Mouse (Mus musculus) heart, adult 2 months (tissue): ENCODE results near the gene Itgb8. TPM values are rescaled to one million over a fixed set of nuclear protein-coding genes. Genes with fewer than 3 reads are reported as not detected.

Experiments used
- DNase-seq, 2 experiments: peaks; one replicate each; pipeline ENCODE4 v3.0.0; 2021
- H3K27ac ChIP-seq: fragments of 200-600 bp; 2 replicates; pipeline ENCODE4 v1.8.1; 2022
- H3K27me3 ChIP-seq: fragments of 200-500 bp; 2 replicates; pipeline ENCODE4 v1.6.1; 2012; ENCODE audit warnings: mild to moderate bottlenecking, low read length, inconsistent platforms, mixed read lengths; ENCODE audit not compliant: control insufficient read depth, insufficient read depth
- H3K36me3 ChIP-seq: fragments of 200-500 bp; 2 replicates; pipeline ENCODE4 v1.6.1; 2012; ENCODE audit warnings: low read length, inconsistent platforms; ENCODE audit not compliant: control insufficient read depth, insufficient read depth
- H3K4me1 ChIP-seq: fragments of 200-500 bp; 2 replicates; pipeline ENCODE4 v1.6.1; 2011; ENCODE audit warnings: low read length; ENCODE audit not compliant: control insufficient read depth, insufficient read depth
- H3K4me3 ChIP-seq: fragments of 200-600 bp; 2 replicates; pipeline ENCODE4 v1.8.1; 2022
- H3K79me2 ChIP-seq: fragments of 200-500 bp; replicated peaks from 2 replicates; pipeline ENCODE4 v1.6.1; 2012; ENCODE audit warnings: mild to moderate bottlenecking, inconsistent platforms, low read length, moderate library complexity, mixed read lengths; ENCODE audit not compliant: control insufficient read depth, insufficient read depth
- H3K9ac ChIP-seq: fragments of 200-500 bp; 2 replicates; pipeline ENCODE4 v1.6.1; 2012; ENCODE audit warnings: low read depth, mild to moderate bottlenecking, control low read depth, inconsistent platforms, low read length, mixed read lengths
- CTCF ChIP-seq: fragments of 200-600 bp; IDR thresholded peaks from 2 replicates; pipeline ENCODE4 v1.8.1; 2022; ENCODE audit warnings: antibody characterized with exemption, mild to moderate bottlenecking, moderate library complexity
- EP300 ChIP-seq: fragments of 200-500 bp; IDR thresholded peaks from 2 replicates; pipeline ENCODE4 v1.6.1; 2011; ENCODE audit warnings: low read depth, low read length, control low read depth; ENCODE audit not compliant: insufficient read depth
- POLR2A ChIP-seq: fragments of 200-500 bp; IDR thresholded peaks from 2 replicates; pipeline ENCODE4 v1.6.1; 2011; ENCODE audit warnings: mild to moderate bottlenecking, low read depth, low read length, control low read depth; ENCODE audit not compliant: insufficient read depth
- WGBS: fragments of 180-500 bp; shearing (Covaris S2); methylation state at CpG from one replicate; pipeline ENCODE4 v1.1.7; 2018; 5-methylcytosine and 5-hydroxymethylcytosine counted together
- intact Hi-C: fragments of 180-260 bp; cut with DNase I; formaldehyde crosslinking; loops from one replicate; pipeline ENCODE4 v1.15.1; 2025
- polyA plus RNA-seq: library from polyadenylated mRNA; depleted of rRNA; stranded (reverse); fragments of >200 nt; gene quantifications from 2 replicates; pipeline ENCODE4 v1.2.3, GENCODE M21; 2012; rRNA removed
- total RNA-seq, 2 experiments: library from RNA; stranded (reverse); gene quantifications; 2 replicates each; pipeline ENCODE4 v1.2.3; 2021

The Itgb8 gene
- total and polyA plus RNA-seq, 3 experiments = 0.51 to 1.4 (median 1.0) TPM

DNA sequence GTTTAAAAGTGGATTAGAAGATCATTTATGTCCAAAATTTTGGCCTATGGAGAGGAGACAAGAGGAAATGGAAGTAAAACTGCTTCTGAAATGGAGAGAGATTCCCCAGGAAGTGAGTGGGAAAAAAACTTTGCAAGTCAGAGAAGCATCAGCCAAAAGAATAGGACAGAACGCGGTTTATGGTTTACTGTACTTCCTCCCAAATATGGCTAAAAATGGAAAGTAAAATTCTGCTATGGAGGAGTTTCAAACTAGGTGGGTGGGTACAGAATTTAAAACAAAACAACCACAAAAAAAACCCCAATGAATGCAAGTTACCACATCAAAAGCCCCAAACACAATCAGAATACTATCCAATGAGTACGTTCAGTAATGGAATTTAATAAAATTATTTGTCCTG is 90.8 kb downstream of the Itgb8 start:
- DNase-seq = no peak
- no peak overlapping the region for H3K27ac ChIP-seq
- no peak overlapping the region for H3K4me3 ChIP-seq
- no peaks in the 10 kb centered on the region for H3K4me1 ChIP-seq
- WGBS = 45% methylated on average over 3 of the region's 3 CpGs
- H3K27me3 ChIP-seq = no peaks in the 10 kb centered on the region
- TF ChIP-seq POLR2A (no peak), CTCF (no peak), EP300 (no peak)
- intact Hi-C loops = no loop called here
- no peak overlapping the region for H3K9ac ChIP-seq
- no peaks in the 10 kb centered on the region for H3K36me3 ChIP-seq
- H3K79me2 ChIP-seq = no peaks in the 10 kb centered on the region

DNA sequence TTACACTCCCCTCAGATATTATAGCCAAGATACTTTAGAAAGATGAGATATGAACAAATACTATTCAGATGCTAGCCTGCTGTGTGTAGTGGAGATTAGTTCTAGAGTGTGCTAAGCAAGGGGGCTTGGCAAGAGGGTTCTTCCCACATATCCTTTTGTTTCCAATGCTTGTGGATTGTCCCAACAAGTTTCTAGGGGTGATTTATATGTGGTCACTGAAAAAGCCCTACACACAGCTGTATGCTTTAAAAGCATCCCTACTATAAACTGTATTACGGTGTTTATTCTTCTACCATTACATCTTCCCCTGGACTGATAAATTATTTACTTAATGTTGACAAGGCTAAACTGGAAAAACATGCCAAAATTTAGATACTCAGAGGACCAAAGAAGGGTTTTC is 92.6 kb downstream of the Itgb8 start:
- no peak overlapping the region for H3K4me3 ChIP-seq
- no peak overlapping the region for H3K9ac ChIP-seq
- TF ChIP-seq CTCF (no peak), POLR2A (no peak), EP300 (no peak)
- intact Hi-C loops = no loop called here
- no peaks in the 10 kb centered on the region for H3K4me1 ChIP-seq
- no peaks in the 10 kb centered on the region for H3K79me2 ChIP-seq
- no peaks in the 10 kb centered on the region for H3K27me3 ChIP-seq
- no peaks in the 10 kb centered on the region for H3K36me3 ChIP-seq
- 100% methylated on average over 1 of the region's 1 CpGs for WGBS
- no peak for DNase-seq
- no peak overlapping the region for H3K27ac ChIP-seq

DNA sequence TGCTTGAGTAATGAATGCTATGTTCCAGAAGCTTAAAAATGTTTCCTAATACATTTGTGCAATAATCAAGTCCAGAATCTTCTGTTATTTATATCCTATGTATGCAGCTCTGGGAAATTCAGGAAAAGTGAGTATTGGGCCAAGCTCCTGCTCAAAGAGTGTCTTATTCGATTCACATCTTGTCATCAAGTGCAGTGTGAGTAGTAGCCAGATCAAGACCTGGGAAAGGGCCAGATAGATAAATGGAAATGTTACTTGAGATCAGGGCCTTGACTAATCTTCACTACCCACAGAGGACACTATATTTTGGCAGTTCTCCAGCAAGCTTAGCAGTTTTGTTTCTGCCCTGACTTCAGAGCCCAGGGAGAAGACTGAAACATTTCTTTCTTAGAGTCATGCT is 100.7 kb downstream of the Itgb8 start:
- Histone ChIP-seq H3K27me3 (no peaks in the 10 kb centered on the region), H3K9ac (no peak overlapping the region), H3K36me3 (no peaks in the 10 kb centered on the region), H3K4me1 (no peaks in the 10 kb centered on the region; the same call in 1 of the 2 replicates), H3K27ac (no peak overlapping the region), H3K4me3 (no peak overlapping the region), H3K79me2 (no peaks in the 10 kb centered on the region)
- WGBS = 26% methylated on average over 1 of the region's 1 CpGs
- TF ChIP-seq CTCF (no peak), POLR2A (no peak), EP300 (no peak)
- no peak for DNase-seq
- intact Hi-C loops = no loop called here

DNA sequence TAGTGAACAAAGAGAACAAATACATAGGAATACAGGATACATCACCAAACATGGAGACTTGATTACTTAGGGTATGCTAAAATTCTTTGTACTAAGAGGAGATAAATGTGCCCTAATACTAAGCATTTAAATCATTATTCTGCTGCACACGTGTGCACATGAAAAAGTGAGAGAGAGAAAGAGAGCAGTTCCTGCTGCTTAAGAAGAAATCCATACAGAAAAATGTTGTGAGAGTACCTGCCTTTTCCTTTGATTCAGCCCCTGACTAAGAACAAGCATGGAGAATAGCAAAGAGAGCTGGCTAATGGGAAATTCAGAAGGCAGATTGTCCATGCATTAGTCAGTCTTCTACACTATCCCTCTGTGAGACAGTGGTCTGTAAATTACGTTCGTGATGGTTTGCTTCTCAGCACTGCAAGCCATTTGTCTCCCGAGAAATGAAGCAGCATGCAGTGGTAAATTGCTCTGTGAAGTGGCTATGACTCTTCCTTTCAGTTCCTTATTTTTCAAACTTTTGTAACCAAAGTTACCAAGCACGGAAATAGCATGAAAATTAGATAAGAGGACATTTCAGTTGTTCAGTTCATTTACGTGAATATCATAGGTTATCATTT is 125.0 kb downstream of the Itgb8 start:
- no peaks in the 10 kb centered on the region for H3K27me3 ChIP-seq
- peaks cover 2% of the 10 kb centered on the region for H3K36me3 ChIP-seq
- 48% methylated on average over 6 of the region's 6 CpGs for WGBS
- H3K9ac ChIP-seq = no peak overlapping the region
- no peaks in the 10 kb centered on the region for H3K79me2 ChIP-seq
- no peak for DNase-seq
- intact Hi-C loops = loop anchor here (5.0 kb wide), 1 partner anchor 54 kb away; no protein-coding TSS in a partner anchor
- no peak overlapping the region for H3K4me3 ChIP-seq
- no peak overlapping the region for H3K27ac ChIP-seq
- TF ChIP-seq EP300 (no peak), POLR2A (no peak), CTCF (no peak)
- H3K4me1 ChIP-seq = no peaks in the 10 kb centered on the region

DNA sequence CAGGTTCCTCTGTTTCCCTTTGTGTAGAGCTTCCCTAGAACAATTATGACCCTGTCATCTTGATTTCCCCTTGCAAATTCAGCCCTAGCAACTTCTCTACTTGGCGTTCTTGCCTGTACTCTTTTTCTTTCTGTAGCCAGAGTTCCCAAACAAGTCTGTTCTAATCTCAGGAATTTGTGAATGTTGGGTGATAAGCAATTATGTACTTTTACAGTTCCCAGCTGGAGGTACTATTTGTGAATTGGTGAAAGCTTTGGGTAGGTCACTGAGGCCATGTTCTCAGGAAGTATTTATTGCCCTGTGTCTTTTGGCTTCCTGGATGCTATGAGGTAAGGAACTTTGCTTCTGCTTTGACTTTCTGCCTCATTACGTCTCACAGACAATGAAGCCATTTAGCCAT is 128.5 kb downstream of the Itgb8 start:
- Histone ChIP-seq H3K9ac (no peak overlapping the region), H3K4me1 (no peaks in the 10 kb centered on the region), H3K79me2 (no peaks in the 10 kb centered on the region), H3K36me3 (peaks cover 2% of the 10 kb centered on the region), H3K27ac (no peak overlapping the region), H3K4me3 (no peak overlapping the region), H3K27me3 (no peaks in the 10 kb centered on the region)
- DNase-seq = no peak
- intact Hi-C loops = loop anchor here (5.0 kb wide), 1 partner anchor 57 kb away; no protein-coding TSS in a partner anchor
- 20% methylated on average over 2 of the region's 2 CpGs for WGBS
- TF ChIP-seq CTCF = no peak
- TF ChIP-seq POLR2A = no peak
- no peak for TF ChIP-seq EP300

Other genes starting within 250 kb of the Itgb8 start
- gene Macc1, start 75.5 kb upstream of the Itgb8 start, total RNA-seq = not detected
- gene Macc1, start 75.5 kb upstream of the Itgb8 start, polyA plus RNA-seq = not detected in 2 replicates